Mouse (Mus musculus) naive thymus-derived CD4-positive, alpha-beta T cell, adult 2 months (primary cell): Measurements from ENCODE around the gene Ccdc60.
"Not testable (repeated sequence)": the region's sequence is repeated elsewhere in the genome, so short reads cannot be mapped to it uniquely, and the experiment has no call there.

Experiments
- DNase-seq: peaks from one replicate; pipeline ENCODE4 v3.0.0-alpha.2; 2011; ENCODE audit warnings: low read depth

Gene Ccdc60

GRCm38 (mm10) chr5:116288849-116289570, at the start of gene Ccdc60:
Gene Ccdc60 (minus strand): TSS chr5:116288985.
- DNase-seq: peak; percentile 21

- no peak for DNase-seq
Measured at GRCm38 (mm10) chr5:116336191-116336590, 47.4 kb upstream of the Ccdc60 start.

GRCm38 (mm10) chr5:116328911-116329310, 40.1 kb upstream of the Ccdc60 start:
- no peak for DNase-seq

GRCm38 (mm10) chr5:116323401-116323800, 34.6 kb upstream of the Ccdc60 start:
- no peak for DNase-seq

GRCm38 (mm10) chr5:116322365-116323027, 33.7 kb upstream of the Ccdc60 start:
- DNase-seq: no peak

GRCm38 (mm10) chr5:116313711-116314110, 24.9 kb upstream of the Ccdc60 start:
- no peak for DNase-seq

GRCm38 (mm10) chr5:116312111-116312737, 23.4 kb upstream of the Ccdc60 start:
- no peak for DNase-seq

GRCm38 (mm10) chr5:116311636-116312035, 22.9 kb upstream of the Ccdc60 start:
- no peak for DNase-seq

GRCm38 (mm10) chr5:116309383-116309801, 20.6 kb upstream of the Ccdc60 start:
- no peak for DNase-seq

- no peak for DNase-seq
Measured at GRCm38 (mm10) chr5:116305557-116305956, 16.8 kb upstream of the Ccdc60 start.

- not testable (repeated sequence) for DNase-seq
Measured at GRCm38 (mm10) chr5:116305146-116305545, 16.4 kb upstream of the Ccdc60 start.

- DNase-seq: no peak
Measured at GRCm38 (mm10) chr5:116300984-116301383, 12.2 kb upstream of the Ccdc60 start.

- DNase-seq: no peak
Measured at GRCm38 (mm10) chr5:116293501-116293900, 4.7 kb upstream of the Ccdc60 start.

- no peak for DNase-seq
Measured at GRCm38 (mm10) chr5:116290584-116290983, 1.8 kb upstream of the Ccdc60 start.

GRCm38 (mm10) chr5:116289897-116290296, 1.1 kb upstream of the Ccdc60 start:
- DNase-seq: no peak

- no peak for DNase-seq
Measured at GRCm38 (mm10) chr5:116288183-116288582, 602 bp downstream of the Ccdc60 start.

GRCm38 (mm10) chr5:116285532-116286176, 3.1 kb downstream of the Ccdc60 start:
- no peak for DNase-seq

GRCm38 (mm10) chr5:116280518-116280917, 8.3 kb downstream of the Ccdc60 start:
- no peak for DNase-seq

GRCm38 (mm10) chr5:116278436-116278918, 10.3 kb downstream of the Ccdc60 start:
- DNase-seq: no peak

- no peak for DNase-seq
Measured at GRCm38 (mm10) chr5:116277951-116278350, 10.8 kb downstream of the Ccdc60 start.

GRCm38 (mm10) chr5:116274818-116275217, 14.0 kb downstream of the Ccdc60 start:
- DNase-seq: no peak

GRCm38 (mm10) chr5:116274365-116274764, 14.4 kb downstream of the Ccdc60 start:
- DNase-seq: no peak
